Mouse (Mus musculus) MEL (cell line): ENCODE results near the gene Znhit1. TPM values are rescaled to one million over a fixed set of nuclear protein-coding genes. Genes with fewer than 3 reads are reported as not detected.

ENCODE experiments used
- DNase-seq: peaks from one replicate; pipeline ENCODE4 v3.0.0; 2011; ENCODE audit warnings: low read depth, low spot score
- H3K27ac ChIP-seq: 2 replicates; pipeline ENCODE4 v1.5.1; 2012; ENCODE audit warnings: low read depth, mild to moderate bottlenecking, control low read depth, low read length, moderate library complexity; ENCODE audit not compliant: control insufficient read depth
- H3K27me3 ChIP-seq, 2 experiments: fragments of 150-350 bp in 1 of 2; sonication (generic) in 1 of 2; 2 replicates each; pipeline ENCODE4 v1.6.1; 2012; ENCODE audit warnings: low read length in 2 of 2, mild to moderate bottlenecking in 2 of 2, improper control_type of control experiment in 1 of 2, moderate library complexity in 1 of 2; ENCODE audit not compliant: insufficient read depth in 2 of 2, control insufficient read depth in 1 of 2
- H3K36me3 ChIP-seq, 2 experiments: 2 replicates each; pipeline ENCODE4 v1.6.1; 2012 to 2014; ENCODE audit warnings: low read length in 2 of 2, improper control_type of control experiment in 1 of 2, inconsistent platforms in 1 of 2, mild to moderate bottlenecking in 1 of 2; ENCODE audit not compliant: insufficient read depth in 2 of 2, control insufficient read depth in 1 of 2
- H3K4me1 ChIP-seq, 2 experiments: fragments of 150-350 bp in 1 of 2; sonication (generic) in 1 of 2; 2 replicates each; pipeline ENCODE4 v1.6.1; 2012; ENCODE audit warnings: low read length in 2 of 2, improper control_type of control experiment in 1 of 2, mild to moderate bottlenecking in 1 of 2; ENCODE audit not compliant: insufficient read depth in 2 of 2, control insufficient read depth in 1 of 2
- H3K4me3 ChIP-seq, 2 experiments: fragments of 150-350 bp in 1 of 2; sonication (generic) in 1 of 2; 2 replicates each; pipeline ENCODE4 v1.5.1; 2012; ENCODE audit warnings: low read depth in 2 of 2, low read length in 2 of 2, mild to moderate bottlenecking in 2 of 2, moderate library complexity in 2 of 2, control low read depth in 1 of 2, improper control_type of control experiment in 1 of 2; ENCODE audit not compliant: control insufficient read depth in 1 of 2, insufficient read depth in 1 of 2
- H3K79me2 ChIP-seq: 2 replicates; pipeline ENCODE4 v1.6.1; 2012; ENCODE audit warnings: mild to moderate bottlenecking, low read length, moderate library complexity; ENCODE audit not compliant: control insufficient read depth, poor library complexity, insufficient read depth
- H3K9ac ChIP-seq: 2 replicates; pipeline ENCODE4 v1.6.1; 2012; ENCODE audit warnings: low read depth, mild to moderate bottlenecking, control low read depth, low read length, moderate library complexity; ENCODE audit not compliant: control insufficient read depth, poor library complexity, severe bottlenecking
- H3K9me3 ChIP-seq: fragments of 150-350 bp; sonication (generic); replicated peaks from 2 replicates; pipeline ENCODE4 v1.6.1; 2012; ENCODE audit warnings: mild to moderate bottlenecking, low read length, improper control_type of control experiment, moderate library complexity; ENCODE audit not compliant: insufficient read depth
- BHLHE40 ChIP-seq: IDR thresholded peaks from 2 replicates; pipeline ENCODE4 v1.6.1; 2012; ENCODE audit warnings: low read depth, mild to moderate bottlenecking, inconsistent platforms, low read length, improper control_type of control experiment, borderline replicate concordance
- CHD1 ChIP-seq: IDR thresholded peaks from 2 replicates; pipeline ENCODE4 v1.6.1; 2012; ENCODE audit warnings: low read depth, mild to moderate bottlenecking, inconsistent platforms, low read length, improper control_type of control experiment
- CHD2 ChIP-seq: IDR thresholded peaks from 2 replicates; pipeline ENCODE4 v1.6.1; 2011; ENCODE audit warnings: low read length, improper control_type of control experiment
- ELF1 ChIP-seq: IDR thresholded peaks from 2 replicates; pipeline ENCODE4 v1.6.1; 2014; ENCODE audit warnings: low read depth, mild to moderate bottlenecking, inconsistent platforms, low read length, improper control_type of control experiment, moderate library complexity
- GATA1 ChIP-seq: IDR thresholded peaks from 2 replicates; pipeline ENCODE4 v1.6.1; 2011; ENCODE audit warnings: low read depth, low read length, improper control_type of control experiment
- JUND ChIP-seq: IDR thresholded peaks from 2 replicates; pipeline ENCODE4 v1.6.1; 2011; ENCODE audit warnings: low read depth, mild to moderate bottlenecking, improper control_type of control experiment, low read length
- KAT2A ChIP-seq: conservative IDR thresholded peaks from 2 replicates; pipeline ENCODE4 v1.6.1; 2012; ENCODE audit warnings: low read depth, low read length, improper control_type of control experiment, inconsistent platforms
- MAFK ChIP-seq: IDR thresholded peaks from 2 replicates; pipeline ENCODE4 v1.6.1; 2011; ENCODE audit warnings: low read depth, mild to moderate bottlenecking, low read length, improper control_type of control experiment, borderline replicate concordance
- MAX ChIP-seq: IDR thresholded peaks from 2 replicates; pipeline ENCODE4 v1.6.1; 2011; ENCODE audit warnings: low read length, improper control_type of control experiment
- MAZ ChIP-seq: IDR thresholded peaks from 2 replicates; pipeline ENCODE4 v1.6.1; 2012; ENCODE audit warnings: low read depth, mild to moderate bottlenecking, inconsistent platforms, low read length, improper control_type of control experiment
- MEF2A ChIP-seq: IDR thresholded peaks from 2 replicates; pipeline ENCODE4 v1.6.1; 2014; ENCODE audit warnings: low read depth, mild to moderate bottlenecking, inconsistent platforms, low read length, improper control_type of control experiment; ENCODE audit not compliant: poor library complexity, insufficient replicate concordance, severe bottlenecking; ENCODE audit errors: extremely low read depth
- MXI1 ChIP-seq: IDR thresholded peaks from 2 replicates; pipeline ENCODE4 v1.6.1; 2011; ENCODE audit warnings: mild to moderate bottlenecking, low read depth, low read length, improper control_type of control experiment
- MYB ChIP-seq: IDR thresholded peaks from 2 replicates; pipeline ENCODE4 v1.6.1; 2011; ENCODE audit warnings: mild to moderate bottlenecking, low read depth, low read length, improper control_type of control experiment
- MYC ChIP-seq: IDR thresholded peaks from 2 replicates; pipeline ENCODE4 v1.6.1; 2011; ENCODE audit warnings: low read depth, mild to moderate bottlenecking, low read length, improper control_type of control experiment, moderate library complexity
- NELFE ChIP-seq: IDR thresholded peaks from 2 replicates; pipeline ENCODE4 v1.6.1; 2011; ENCODE audit warnings: low read depth, low read length, improper control_type of control experiment
- NRF1 ChIP-seq: IDR thresholded peaks from 2 replicates; pipeline ENCODE4 v1.6.1; 2014; ENCODE audit warnings: low read depth, mild to moderate bottlenecking, inconsistent platforms, low read length, improper control_type of control experiment, moderate library complexity; ENCODE audit not compliant: poor library complexity, insufficient read depth, severe bottlenecking
- POLR2A ChIP-seq, 2 experiments: IDR thresholded peaks; 2 replicates each; pipeline ENCODE4 v1.6.1; 2011 to 2012; ENCODE audit warnings: low read length in 2 of 2, mild to moderate bottlenecking in 2 of 2, control low read depth in 1 of 2, improper control_type of control experiment in 1 of 2, low read depth in 1 of 2, moderate library complexity in 1 of 2; ENCODE audit not compliant: control insufficient read depth in 1 of 2, insufficient read depth in 1 of 2, poor library complexity in 1 of 2
- RAD21 ChIP-seq: IDR thresholded peaks from 2 replicates; pipeline ENCODE4 v1.6.1; 2011; ENCODE audit warnings: mild to moderate bottlenecking, low read depth, low read length, improper control_type of control experiment
- RCOR1 ChIP-seq: IDR thresholded peaks from 2 replicates; pipeline ENCODE4 v1.6.1; 2012; ENCODE audit warnings: low read depth, mild to moderate bottlenecking, inconsistent platforms, low read length, improper control_type of control experiment
- SMC3 ChIP-seq: IDR thresholded peaks from 2 replicates; pipeline ENCODE4 v1.6.1; 2011; ENCODE audit warnings: low read depth, low read length, improper control_type of control experiment
- TBP ChIP-seq: IDR thresholded peaks from 2 replicates; pipeline ENCODE4 v1.8.0; 2011; ENCODE audit warnings: low read depth, low read length, improper control_type of control experiment
- TCF12 ChIP-seq: IDR thresholded peaks from 2 replicates; pipeline ENCODE4 v1.6.1; 2014; ENCODE audit warnings: low read depth, mild to moderate bottlenecking, inconsistent platforms, low read length, improper control_type of control experiment, moderate library complexity
- UBTF ChIP-seq: IDR thresholded peaks from 2 replicates; pipeline ENCODE4 v1.6.1; 2012; ENCODE audit warnings: low read depth, mild to moderate bottlenecking, inconsistent platforms, low read length, improper control_type of control experiment, moderate library complexity, borderline replicate concordance; ENCODE audit not compliant: insufficient read depth
- USF1 ChIP-seq: IDR thresholded peaks from 2 replicates; pipeline ENCODE4 v1.6.1; 2014; ENCODE audit warnings: low read depth, mild to moderate bottlenecking, inconsistent platforms, low read length, improper control_type of control experiment, moderate library complexity
- USF2 ChIP-seq, 2 experiments: IDR thresholded peaks; 2 replicates each; pipeline ENCODE4 v1.6.1; 2011 to 2012; ENCODE audit warnings: improper control_type of control experiment in 2 of 2, low read length in 2 of 2, borderline replicate concordance in 1 of 2, inconsistent platforms in 1 of 2, low read depth in 1 of 2, mild to moderate bottlenecking in 1 of 2; ENCODE audit not compliant: insufficient read depth in 1 of 2
- ZC3H11A ChIP-seq: IDR thresholded peaks from 2 replicates; pipeline ENCODE4 v1.6.1; 2012; ENCODE audit warnings: low read depth, mild to moderate bottlenecking, inconsistent platforms, low read length, improper control_type of control experiment
- ZKSCAN1 ChIP-seq: IDR thresholded peaks from 2 replicates; pipeline ENCODE4 v1.6.1; 2012; ENCODE audit warnings: low read depth, mild to moderate bottlenecking, inconsistent platforms, low read length, improper control_type of control experiment, moderate library complexity
- ZMIZ1 ChIP-seq: IDR thresholded peaks from 2 replicates; pipeline ENCODE4 v1.6.1; 2012; ENCODE audit warnings: low read depth, mild to moderate bottlenecking, inconsistent platforms, low read length, improper control_type of control experiment, moderate library complexity
- polyA plus RNA-seq, 2 experiments: library from polyadenylated mRNA; stranded (reverse) in 1 of 2; unstranded in 1 of 2; fragments of >175 nt in 1 of 2; fragments of >200 nt in 1 of 2; gene quantifications; 2 replicates each; pipeline versions ENCODE4 v1.2.1 to v1.2.4; 2012; ENCODE audit warnings: low replicate concordance in 2 of 2, low read depth in 1 of 2; ENCODE audit not compliant: insufficient read length in 2 of 2, insufficient read depth in 1 of 2, missing spikeins in 1 of 2
- total RNA-seq: library from RNA; depleted of rRNA; stranded (reverse); fragments of 300-350 nt; gene quantifications from 2 replicates; pipeline ENCODE4 v1.2.3, GENCODE M21; 2012

Gene Znhit1
- total and polyA plus RNA-seq, 3 experiments: 56.6 to 123 TPM; not detected in 1

DNA sequence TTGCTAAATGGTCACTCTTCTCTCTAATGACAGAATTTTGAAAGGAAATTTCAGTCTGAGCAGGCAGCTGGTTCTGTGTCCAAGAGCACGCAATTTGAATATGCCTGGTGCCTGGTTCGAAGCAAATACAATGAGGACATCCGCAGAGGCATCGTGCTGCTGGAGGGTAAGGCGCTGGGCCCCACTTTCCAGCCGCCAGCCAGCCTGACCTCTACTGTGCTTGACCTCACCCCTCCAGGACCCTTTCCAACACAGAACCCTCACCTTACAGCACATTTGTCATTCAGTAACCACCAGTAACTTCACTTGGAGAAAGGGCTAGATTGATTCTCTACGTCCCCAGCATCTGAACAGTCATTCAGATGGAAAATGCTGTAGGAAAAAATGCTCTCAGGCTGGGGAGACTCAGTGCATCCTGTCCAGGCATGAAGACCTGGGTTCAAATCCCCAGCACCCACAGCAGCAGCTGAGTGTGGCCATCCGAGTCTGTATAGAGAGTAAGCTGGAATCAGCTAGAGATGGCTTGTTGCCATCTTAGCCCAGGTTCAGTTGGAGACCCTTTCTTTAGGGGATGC lies 24.8 kb downstream of the Znhit1 start:
- TF ChIP-seq USF1: no peak
- TF ChIP-seq SMC3: no peak
- TF ChIP-seq GATA1: no peak
- TF ChIP-seq RAD21: no peak
- no peak for TF ChIP-seq ZC3H11A
- TF ChIP-seq BHLHE40: no peak
- no peak for TF ChIP-seq ELF1
- TF ChIP-seq USF2 (IDR thresholded peaks at IDR 0.05; ENCODE audit: borderline replicate concordance in 1 of 2, insufficient read depth in 1 of 2, low read depth in 1 of 2, low read length in 2 of 2): no peak
- Histone ChIP-seq H3K27me3 (no peaks in the 10 kb centered on the region), H3K9ac (peak overlapping the region; percentile 82), H3K27ac (no peak overlapping the region), H3K36me3 (peaks cover 0 to 26% of the 10 kb centered on the region in 2 experiments; a peak in 3 of 4 replicates), H3K4me3 (peak overlapping the region; percentile 80), H3K9me3 (no peaks in the 10 kb centered on the region), H3K79me2 (peaks cover 9% of the 10 kb centered on the region), H3K4me1 (peaks cover 3 to 25% of the 10 kb centered on the region in 2 experiments; a peak in 3 of 4 replicates)
- no peak for DNase-seq

GRCm38 (mm10) chr5:136962501-136962900 lies 25.3 kb downstream of the Znhit1 start:
- Histone ChIP-seq H3K9me3 (no peaks in the 10 kb centered on the region), H3K79me2 (peaks cover 9% of the 10 kb centered on the region), H3K36me3 (peaks cover 0 to 26% of the 10 kb centered on the region in 2 experiments; a peak in 3 of 4 replicates), H3K4me1 (peaks cover 3 to 25% of the 10 kb centered on the region in 2 experiments; a peak in 3 of 4 replicates), H3K27me3 (no peaks in the 10 kb centered on the region), H3K9ac (peak overlapping the region; percentile 82), H3K27ac (peak overlapping the region; percentile 54), H3K4me3 (peak overlapping the region; percentile 80)
- peak; percentile 85 for DNase-seq
- TF ChIP-seq POLR2A (IDR thresholded peaks at IDR 0.05; ENCODE audit: control insufficient read depth in 1 of 2, insufficient read depth in 1 of 2, low read depth in 1 of 2, low read length in 2 of 2, poor library complexity in 1 of 2) (no peak), MAFK (no peak), MAX (peak; percentile 48; the same call in 1 of the 2 replicates), RAD21 (peak; percentile 25), BHLHE40 (no peak; the same call in 1 of the 2 replicates), MEF2A (no peak), NRF1 (0 out of 2 replicates have a peak, but pooled peaks have one; percentile 5), USF2 (IDR thresholded peaks at IDR 0.05; ENCODE audit: borderline replicate concordance in 1 of 2, insufficient read depth in 1 of 2, low read depth in 1 of 2, low read length in 2 of 2) (no peak), ELF1 (no peak), JUND (no peak), ZKSCAN1 (no peak), TBP (no peak), ZMIZ1 (0 out of 2 replicates have a peak, but pooled peaks have one; percentile 51), MYB (no peak), CHD2 (0 out of 2 replicates have a peak, but pooled peaks have one; percentile 14), CHD1 (0 out of 2 replicates have a peak, but pooled peaks have one; percentile 39), USF1 (peak; percentile 57), MYC (no peak), UBTF (no peak), MAZ (peak; percentile 81; the same call in 1 of the 2 replicates), KAT2A (no peak), TCF12 (no peak), MXI1 (peak; percentile 62), NELFE (no peak; the same call in none of the 2 replicates), ZC3H11A (no peak), RCOR1 (no peak)
